Mouse (Mus musculus) C2C12 (cell line): Measurements from ENCODE around the gene Klk1b4. TPM values are rescaled to one million over a fixed set of nuclear protein-coding genes. Genes with fewer than 3 reads are reported as not detected.
"Not testable (repeated sequence)": the region's sequence is repeated elsewhere in the genome, so short reads cannot be mapped to it uniquely, and the experiment has no call there.

ENCODE experiments used
- H3K27me3 ChIP-seq: one replicate; pipeline ENCODE4 v1.6.1; 2011; ENCODE audit not compliant: control insufficient read depth, insufficient read depth, insufficient read length
- H3K36me3 ChIP-seq: one replicate; pipeline ENCODE4 v1.6.1; 2011; ENCODE audit not compliant: control insufficient read depth, insufficient read depth
- H3K4me3 ChIP-seq: one replicate; pipeline ENCODE4 v1.5.1; 2011; ENCODE audit warnings: mild to moderate bottlenecking, control low read depth; ENCODE audit not compliant: poor library complexity, insufficient read depth, severe bottlenecking
- H3K79me2 ChIP-seq: one replicate; pipeline ENCODE4 v1.6.1; 2011; ENCODE audit not compliant: control insufficient read depth, insufficient read depth
- H3K79me3 ChIP-seq: one replicate; pipeline ENCODE4 v1.6.1; 2011; ENCODE audit warnings: low read depth, control low read depth
- H3ac ChIP-seq: one replicate; pipeline ENCODE3; 2011; ENCODE audit warnings: low read depth; ENCODE audit not compliant: control insufficient read depth, insufficient read length
- CEBPB ChIP-seq: IDR thresholded peaks from one replicate; pipeline ENCODE4 v1.6.1; 2011; ENCODE audit warnings: low read depth, mild to moderate bottlenecking, control low read depth, moderate library complexity
- CTCF ChIP-seq: IDR thresholded peaks from one replicate; pipeline ENCODE4 v1.5.1; 2011; ENCODE audit not compliant: control insufficient read depth, insufficient read depth, insufficient read length
- FOSL1 ChIP-seq: IDR thresholded peaks from one replicate; pipeline ENCODE4 v1.8.0; 2011; ENCODE audit warnings: mild to moderate bottlenecking, low read length; ENCODE audit not compliant: poor library complexity, insufficient read depth, severe bottlenecking
- MAX ChIP-seq: IDR thresholded peaks from one replicate; pipeline ENCODE4 v1.6.1; 2011; ENCODE audit warnings: mild to moderate bottlenecking, control low read depth
- MYOD1 ChIP-seq: IDR thresholded peaks from one replicate; pipeline ENCODE4 v1.6.1; 2011; ENCODE audit warnings: low read depth; ENCODE audit not compliant: control insufficient read depth, insufficient read length
- MYOG ChIP-seq: IDR thresholded peaks from one replicate; pipeline ENCODE4 v1.6.1; 2011; ENCODE audit not compliant: control insufficient read depth, insufficient read length; ENCODE audit errors: extremely low read depth
- USF1 ChIP-seq: IDR thresholded peaks from one replicate; pipeline ENCODE4 v1.6.1; 2011; ENCODE audit warnings: low read depth, mild to moderate bottlenecking, control low read depth, moderate library complexity
- polyA plus RNA-seq: library from polyadenylated mRNA; unstranded; fragments of >200 nt; fragmentation: generic; extraction: Trizol; gene quantifications from one replicate; pipeline ENCODE4 v1.2.1, GENCODE M21; 2012; ENCODE audit warnings: missing spikeins

Klk1b4 gene
- polyA plus RNA-seq, 1 experiment, result not detected

DNA sequence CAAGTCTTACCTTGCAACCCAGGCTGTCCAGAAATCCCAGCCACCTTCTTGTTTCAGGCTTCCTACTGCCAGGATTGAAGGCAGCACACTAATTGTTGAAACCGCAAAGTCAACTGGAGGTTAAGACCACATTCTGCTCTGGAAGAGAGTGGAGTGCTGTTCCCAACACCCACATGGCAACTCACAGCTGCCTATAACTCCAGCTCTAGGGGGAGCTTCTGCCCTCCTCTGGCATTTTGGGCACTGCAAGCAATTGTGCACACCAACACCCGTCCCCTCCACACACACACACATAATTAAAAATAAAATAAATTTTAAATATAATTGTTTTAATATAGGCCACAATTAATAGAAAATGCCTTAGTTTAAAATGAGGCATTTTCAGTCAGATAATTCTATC is 33.9 kb downstream of the Klk1b4 start:
- TF ChIP-seq MAX (no peak), MYOD1 (no peak), CEBPB (no peak), FOSL1 (no peak), CTCF (no peak), MYOG (no peak), USF1 (no peak)
- Histone ChIP-seq H3K4me3 (no peak overlapping the region), H3K36me3 (no peaks in the 10 kb centered on the region), H3ac (no peak overlapping the region), H3K79me3 (no peaks in the 10 kb centered on the region), H3K79me2 (peaks cover 8% of the 10 kb centered on the region), H3K27me3 (peaks cover 18% of the 10 kb centered on the region)

DNA sequence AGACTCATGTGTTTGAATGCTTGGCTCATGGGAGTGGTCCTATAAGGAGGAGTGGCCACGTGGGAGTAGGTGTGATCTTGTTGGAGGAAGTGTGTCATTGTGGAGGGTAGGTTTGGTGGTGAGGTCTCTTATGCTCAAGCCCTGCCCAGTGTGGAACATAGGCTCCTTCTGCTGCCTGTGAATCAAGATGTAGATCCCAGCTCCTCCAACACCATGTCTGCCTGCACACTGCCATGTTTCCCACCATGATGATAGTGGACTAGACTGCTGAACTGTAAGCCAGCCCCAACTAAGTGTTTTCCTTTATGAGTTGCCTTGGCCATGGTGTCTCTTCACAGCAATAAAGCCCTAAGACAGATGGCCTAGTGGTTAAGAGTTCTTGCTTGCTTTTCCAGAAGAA is 36.8 kb downstream of the Klk1b4 start:
- no peak overlapping the region for H3ac ChIP-seq
- peaks cover 10% of the 10 kb centered on the region for H3K36me3 ChIP-seq
- no peak overlapping the region for H3K4me3 ChIP-seq
- peaks cover 6% of the 10 kb centered on the region for H3K27me3 ChIP-seq
- TF ChIP-seq MYOG, result no peak
- TF ChIP-seq MAX, result no peak
- TF ChIP-seq USF1, result no peak
- no peak for TF ChIP-seq CTCF
- TF ChIP-seq MYOD1, result no peak
- no peak for TF ChIP-seq CEBPB
- TF ChIP-seq FOSL1, result no peak
- H3K79me2 ChIP-seq, result peaks cover 34% of the 10 kb centered on the region
- H3K79me3 ChIP-seq, result peaks cover 22% of the 10 kb centered on the region

DNA sequence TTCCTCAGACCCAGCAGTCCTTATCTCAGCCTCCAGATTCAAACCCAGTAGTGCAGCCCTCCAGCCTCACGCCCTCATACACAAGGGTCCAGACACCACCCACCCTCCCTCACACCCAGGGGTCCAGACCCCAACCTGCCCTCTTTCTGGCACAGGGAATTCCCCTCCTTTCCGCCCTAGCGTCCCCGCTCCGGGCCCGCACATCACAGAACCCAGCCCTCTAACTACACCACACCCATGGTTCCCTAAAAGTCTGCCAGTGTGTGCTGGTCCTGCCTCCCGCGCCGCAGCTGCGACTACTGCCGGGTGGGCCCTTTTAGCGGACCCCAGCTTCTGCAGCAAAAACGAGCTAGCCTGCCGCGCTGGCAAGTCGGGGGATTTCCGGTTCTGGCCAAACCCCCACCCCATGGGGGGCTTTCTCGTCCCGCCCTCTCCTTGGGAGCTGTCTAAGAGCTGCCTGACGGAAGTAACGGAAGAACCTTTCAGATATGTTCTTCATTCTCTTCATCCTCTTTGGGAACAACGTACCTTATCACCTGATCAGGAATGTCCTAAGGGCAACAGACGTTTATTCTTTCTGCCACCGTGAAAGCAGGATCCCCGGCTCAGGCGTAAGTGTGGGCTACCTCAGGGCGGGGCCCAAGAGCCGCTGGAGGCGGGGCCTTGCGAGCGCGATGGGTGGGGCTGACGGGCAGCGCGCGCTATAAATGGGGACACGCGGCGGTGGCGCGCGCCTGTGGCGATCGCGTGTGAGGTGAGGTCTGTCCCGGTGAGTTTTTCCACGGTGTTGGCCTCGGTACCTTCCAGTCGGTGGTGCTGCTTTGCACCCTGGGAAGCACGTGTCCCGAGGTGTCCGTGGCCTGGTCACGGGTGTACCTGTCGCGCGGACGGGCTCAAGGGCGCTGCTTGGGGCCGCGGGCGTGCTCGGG is 39.1 kb downstream of the Klk1b4 start, which contains the start of the genes 1700028J19Rik and 2410002F23Rik:
Gene 1700028J19Rik (minus strand): TSS at position 641 of the 929 bp plus-strand sequence.
Gene 2410002F23Rik (plus strand): TSS at position 668 of the 929 bp plus-strand sequence.
- peak within 1 kb of the TSS; percentile 94 for H3ac ChIP-seq
- H3K79me2 ChIP-seq, result peaks cover 52% of the 10 kb centered on the region
- TF ChIP-seq MYOD1, result no peak
- peak; percentile 96 for TF ChIP-seq MAX
- H3K27me3 ChIP-seq, result no peaks in the 10 kb centered on the region
- peak within 1 kb of the TSS; percentile 89 for H3K4me3 ChIP-seq
- peaks cover 25% of the 10 kb centered on the region for H3K79me3 ChIP-seq
- H3K36me3 ChIP-seq, result peaks cover 27% of the 10 kb centered on the region

DNA sequence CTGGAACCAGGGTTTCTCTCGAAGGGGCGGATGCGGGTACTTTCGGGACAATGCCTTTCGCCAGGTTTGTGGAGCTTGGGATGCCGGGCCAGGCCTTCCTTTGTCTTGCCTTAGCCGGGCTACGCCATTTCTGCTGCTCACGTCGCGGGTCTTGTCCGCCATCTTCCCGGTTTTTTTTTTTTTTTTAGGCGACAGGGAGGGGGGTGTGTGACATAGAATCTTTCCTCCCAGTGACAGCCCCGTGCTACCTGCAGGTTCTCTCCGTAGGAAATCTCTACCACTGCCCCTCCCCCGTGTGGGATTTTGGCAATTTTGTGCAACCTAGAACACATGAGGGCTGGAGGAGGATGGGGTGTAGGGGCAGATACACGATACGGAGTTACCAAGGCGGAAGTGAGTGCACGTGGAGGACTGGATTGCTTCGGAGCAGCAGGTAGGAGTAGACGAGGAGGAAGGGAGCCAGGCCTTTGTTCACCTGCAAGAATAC is 39.8 kb downstream of the Klk1b4 start:
- peaks cover 52% of the 10 kb centered on the region for H3K79me2 ChIP-seq
- TF ChIP-seq CTCF, result no peak
- no peak for TF ChIP-seq USF1
- TF ChIP-seq MYOG, result no peak
- no peak for TF ChIP-seq MYOD1
- no peak for TF ChIP-seq MAX
- TF ChIP-seq CEBPB, result no peak
- no peak for TF ChIP-seq FOSL1
- no peaks in the 10 kb centered on the region for H3K27me3 ChIP-seq
- peaks cover 27% of the 10 kb centered on the region for H3K36me3 ChIP-seq
- H3K4me3 ChIP-seq, result peak overlapping the region; percentile 89
- H3K79me3 ChIP-seq, result peaks cover 25% of the 10 kb centered on the region
- peak overlapping the region; percentile 94 for H3ac ChIP-seq

DNA sequence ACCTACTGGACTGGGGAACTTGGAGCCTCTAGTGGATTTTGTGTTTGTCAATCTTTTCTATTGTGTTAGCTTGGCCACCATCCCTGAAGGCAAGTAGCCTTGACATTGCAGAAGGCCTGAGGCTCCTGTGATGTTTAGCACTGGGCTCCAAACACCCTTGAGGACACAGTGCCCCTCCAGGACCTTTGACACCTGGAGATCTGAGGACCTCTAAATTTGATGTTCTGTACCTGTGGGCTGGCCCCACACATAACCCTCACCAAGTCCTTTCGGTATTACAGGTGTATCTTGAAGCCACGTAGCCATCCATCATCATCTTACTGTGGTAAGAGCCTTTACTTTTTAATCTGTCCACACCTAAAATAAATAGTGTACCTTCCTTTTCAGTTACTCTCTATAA is 40.7 kb downstream of the Klk1b4 start:
- Histone ChIP-seq H3K79me2 (peaks cover 52% of the 10 kb centered on the region), H3ac (no peak overlapping the region), H3K27me3 (no peaks in the 10 kb centered on the region), H3K79me3 (peaks cover 25% of the 10 kb centered on the region), H3K36me3 (peaks cover 34% of the 10 kb centered on the region), H3K4me3 (peak overlapping the region; percentile 89)
- TF ChIP-seq MYOD1 (no peak), FOSL1 (no peak), MYOG (no peak), CEBPB (no peak), USF1 (no peak), MAX (no peak), CTCF (no peak)

DNA sequence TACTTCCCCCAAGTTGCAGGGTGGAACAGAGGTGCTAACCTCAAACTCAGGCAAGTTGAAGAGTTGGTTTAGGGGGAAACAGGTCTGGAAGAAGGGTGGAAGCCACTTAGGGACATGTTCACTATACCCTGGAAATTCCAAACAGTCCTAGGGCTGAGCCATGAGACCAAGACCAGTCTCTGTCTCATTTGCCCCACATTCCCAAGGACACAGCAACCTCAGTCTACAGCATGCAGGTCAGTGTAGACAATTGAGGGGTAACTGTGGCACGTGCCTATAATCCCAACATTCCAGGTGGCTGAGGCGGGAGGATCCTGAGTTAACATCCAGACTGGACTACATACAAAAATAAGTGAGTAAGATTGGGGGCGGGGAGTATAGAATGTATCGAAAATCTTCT is 42.0 kb downstream of the Klk1b4 start:
- Histone ChIP-seq H3K79me2 (peaks cover 52% of the 10 kb centered on the region), H3K27me3 (no peaks in the 10 kb centered on the region), H3K4me3 (no peak overlapping the region), H3K79me3 (peaks cover 25% of the 10 kb centered on the region), H3ac (no peak overlapping the region), H3K36me3 (peaks cover 34% of the 10 kb centered on the region)
- no peak for TF ChIP-seq FOSL1
- TF ChIP-seq CTCF, result no peak
- no peak for TF ChIP-seq MYOG
- TF ChIP-seq CEBPB, result no peak
- TF ChIP-seq MYOD1, result no peak
- no peak for TF ChIP-seq MAX
- no peak for TF ChIP-seq USF1

DNA sequence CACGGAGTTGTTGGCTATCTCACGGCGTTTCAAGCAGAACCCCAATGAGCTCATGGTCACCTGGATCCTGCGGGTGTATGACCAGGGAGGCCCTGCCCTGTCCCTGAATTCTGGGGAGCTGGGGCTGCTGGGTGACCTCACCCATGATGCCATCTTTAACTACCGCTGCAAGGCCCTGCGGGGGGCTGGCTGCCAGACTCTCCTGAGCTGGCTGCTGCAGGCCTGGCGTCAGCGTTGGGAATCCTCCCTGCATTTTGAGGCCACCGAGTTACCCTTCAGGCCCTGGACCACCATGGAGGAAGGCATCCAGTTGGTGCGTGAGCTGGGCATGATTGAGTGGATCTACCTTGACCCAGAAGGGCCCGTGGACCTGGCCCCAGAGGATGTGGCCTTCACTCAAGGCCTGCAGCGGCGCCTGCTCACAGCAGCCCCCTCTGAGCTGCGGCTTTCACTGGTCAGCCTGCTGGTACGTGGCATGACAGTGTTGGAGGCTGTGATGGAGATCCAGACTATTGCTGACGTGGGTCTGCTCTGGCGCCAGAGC is 43.6 kb downstream of the Klk1b4 start:
- Histone ChIP-seq H3K79me2 (peaks cover 48% of the 10 kb centered on the region), H3K79me3 (peaks cover 25% of the 10 kb centered on the region), H3K36me3 (peaks cover 34% of the 10 kb centered on the region)
- H3K4me3 ChIP-seq, H3K27me3 ChIP-seq, H3ac ChIP-seq: not testable (repeated sequence)
